Mouse (Mus musculus): Measurements from ENCODE around the gene Irak2. TPM values are rescaled to one million over a fixed set of nuclear protein-coding genes. Genes with fewer than 3 reads are reported as not detected.
"Not testable (repeated sequence)": the region's sequence is repeated elsewhere in the genome, so short reads cannot be mapped to it uniquely, and the experiment has no call there.

Gene Irak2
- total RNA-seq, 2 experiments from 2014 or later, result 13.0 to 14.2 TPM

DNA sequence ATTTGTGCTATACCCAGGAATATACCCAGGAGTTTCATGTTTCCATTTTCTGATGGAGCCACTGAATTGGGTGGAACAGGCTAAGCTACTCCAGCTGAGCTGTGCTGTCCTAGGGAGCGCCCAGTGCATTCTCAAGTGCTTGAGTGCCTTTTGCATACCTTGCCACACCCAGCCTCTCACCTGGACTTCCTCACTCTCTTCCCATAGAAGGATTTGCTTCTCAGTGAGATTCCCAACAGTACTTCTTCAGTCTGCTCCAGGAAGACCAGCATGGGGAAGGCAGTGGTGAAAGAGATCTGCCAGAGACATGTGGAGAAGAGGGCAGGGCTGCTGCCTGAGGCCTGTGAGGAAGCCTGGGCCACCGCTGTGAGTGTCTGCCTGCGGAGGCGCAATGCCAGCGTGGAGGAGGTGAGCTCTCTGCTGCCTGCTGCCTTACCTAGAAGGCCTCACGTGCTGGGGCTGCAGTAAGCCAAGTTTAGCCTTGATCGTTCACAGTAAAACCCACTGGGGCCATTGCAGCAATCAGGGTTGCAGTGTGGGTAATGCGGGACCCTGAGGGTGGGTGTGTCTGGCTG lies 48.4 kb downstream of the Irak2 start:
- intact Hi-C loops (cut with DNase I), result no loop called here
- DNase-seq (ENCODE audit: extremely low spot score in 1 of 2, low spot score in 2 of 2), result no peak

DNA sequence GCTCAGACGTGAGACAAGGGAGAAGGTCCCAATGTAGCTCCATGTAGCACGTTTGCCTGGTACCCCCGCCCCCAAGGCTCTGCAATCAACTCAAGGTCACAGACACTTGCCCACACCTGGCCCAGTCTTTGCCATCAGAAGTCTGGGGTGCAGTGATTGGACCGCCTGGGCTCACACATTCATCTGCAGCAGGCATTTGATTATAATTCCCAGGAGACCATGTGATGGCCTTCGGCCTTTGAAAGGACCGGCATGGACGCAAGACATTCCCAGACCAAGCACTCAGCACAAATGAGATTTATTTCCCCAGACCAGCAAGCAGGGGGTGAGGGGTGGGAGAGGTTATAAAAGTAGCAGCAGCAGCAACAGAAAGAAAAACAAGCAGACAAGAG lies 51.7 kb downstream of the Irak2 start:
- DNase-seq (ENCODE audit: extremely low spot score in 1 of 2, low spot score in 2 of 2), result no peak
- intact Hi-C loops (cut with DNase I), result no loop called here

DNA sequence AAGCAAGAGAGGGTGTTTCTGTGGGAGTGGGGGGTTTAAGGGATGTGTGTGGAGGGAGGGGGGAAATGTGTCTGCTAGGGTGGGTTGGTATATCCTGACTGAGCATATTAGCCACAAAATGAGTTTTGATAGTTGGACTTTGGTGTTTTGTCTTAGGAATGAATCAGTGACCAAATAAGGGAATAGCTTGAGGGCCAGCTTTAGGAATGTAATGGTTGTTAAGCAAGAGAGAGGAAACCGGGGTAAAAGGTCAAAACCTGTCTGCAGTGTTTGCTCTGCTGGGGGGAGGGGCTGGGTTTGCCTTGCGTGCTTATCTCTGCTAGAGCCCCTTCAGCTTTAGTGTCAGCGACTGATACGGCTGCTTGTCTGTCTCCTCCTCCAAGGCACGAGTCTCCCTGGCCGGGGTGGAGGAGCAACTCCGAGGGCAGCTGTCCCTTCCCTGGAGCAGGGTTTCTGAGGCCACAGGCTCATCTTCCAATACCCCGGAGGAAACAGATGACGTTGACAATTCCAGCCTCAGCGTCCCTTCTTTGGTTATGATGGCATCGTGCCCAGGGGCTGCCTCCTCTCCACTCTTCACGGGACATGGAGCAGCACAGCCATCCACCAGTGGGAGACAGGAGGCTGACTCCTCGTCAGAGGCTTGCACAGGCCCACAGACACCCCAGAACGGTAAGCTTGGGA lies 52.3 kb downstream of the Irak2 start:
- DNase-seq (ENCODE audit: extremely low spot score in 1 of 2, low spot score in 2 of 2), result peak in 1 of 2 experiments; percentile 75
- intact Hi-C loops (cut with DNase I), result no loop called here

- intact Hi-C loops (cut with DNase I), result no loop called here
- DNase-seq (ENCODE audit: extremely low spot score in 1 of 2, low spot score in 2 of 2), result no peak
Observed at GRCm38 (mm10) chr6:113691084-113691462, 52.8 kb downstream of the Irak2 start.

- no peak for DNase-seq (ENCODE audit: extremely low spot score in 1 of 2, low spot score in 2 of 2)
- intact Hi-C loops (cut with DNase I), result no loop called here
Observed at GRCm38 (mm10) chr6:113692661-113693133, 54.4 kb downstream of the Irak2 start.

- no peak for DNase-seq (ENCODE audit: extremely low spot score in 1 of 2, low spot score in 2 of 2)
- intact Hi-C loops (cut with DNase I), result no loop called here
Observed at GRCm38 (mm10) chr6:113693377-113693776, 55.1 kb downstream of the Irak2 start.

DNA sequence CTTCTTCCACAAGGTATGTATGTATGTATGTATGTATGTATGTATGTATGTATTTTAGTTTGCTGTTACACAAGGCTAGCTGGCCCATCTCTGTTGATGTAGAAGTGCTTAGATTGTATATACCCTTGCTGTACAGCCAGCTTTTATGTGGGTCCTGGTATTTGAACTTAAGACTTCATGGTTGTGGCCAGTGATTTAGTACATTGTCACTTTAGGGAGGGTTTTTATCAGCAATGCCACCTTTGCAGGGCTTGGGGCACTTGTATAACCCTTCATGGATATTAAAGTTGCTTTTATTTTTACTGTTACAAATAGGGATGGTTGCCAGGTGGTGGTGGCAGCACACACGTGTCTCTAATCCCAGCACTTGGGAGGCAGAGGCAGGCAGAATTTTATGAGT lies 56.9 kb downstream of the Irak2 start:
- intact Hi-C loops (cut with DNase I), result no loop called here

DNA sequence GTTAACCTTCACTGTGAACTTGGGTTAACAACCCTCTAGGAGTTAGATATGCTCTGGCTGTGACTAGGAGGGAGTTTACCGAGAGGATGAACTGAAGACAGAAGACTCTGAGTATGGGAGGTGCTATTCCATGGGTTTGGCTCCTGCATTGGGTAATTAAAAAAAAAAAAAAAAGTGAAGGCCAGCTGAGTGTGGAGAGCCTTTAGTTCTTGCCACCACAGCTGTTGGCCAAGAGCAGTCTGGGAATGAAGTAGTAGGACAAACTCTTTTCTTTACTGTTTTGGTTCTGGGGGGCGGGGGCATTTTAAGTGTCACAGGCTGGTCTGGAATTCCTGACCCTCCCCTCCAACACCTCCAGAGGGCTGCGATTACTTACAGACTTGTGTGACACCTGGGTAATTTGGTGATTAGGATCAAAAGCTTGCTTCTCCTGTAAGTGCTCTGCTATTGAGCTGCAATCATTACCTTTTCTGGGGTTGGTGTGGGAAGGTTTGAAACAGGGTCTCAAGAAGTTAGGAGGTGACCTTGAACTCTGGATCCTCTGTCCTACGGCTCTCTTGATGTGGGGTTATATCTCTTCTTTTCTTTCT lies 57.6 kb downstream of the Irak2 start:
- DNase-seq (ENCODE audit: extremely low spot score in 1 of 2, low spot score in 2 of 2), result no peak
- intact Hi-C loops (cut with DNase I), result loop anchor here (2.0 kb wide), 1 partner anchor 57 kb away; the partner anchor contains the start of gene Irak2

More for the DNA sequence above, 56.9 kb downstream of the Irak2 start:
- no peak for DNase-seq (ENCODE audit: extremely low spot score in 1 of 2, low spot score in 2 of 2)

GRCm38 (mm10) chr6:113696582-113697221 lies 58.4 kb downstream of the Irak2 start, which contains the start of gene Tatdn2:
Gene Tatdn2, plus strand, starts transcription at chr6:113697050.
- intact Hi-C loops (cut with DNase I), result loop anchor here (2.0 kb wide), 1 partner anchor 58 kb away; the partner anchor contains the start of gene Irak2
- DNase-seq (ENCODE audit: extremely low spot score in 1 of 2, low spot score in 2 of 2), result peak; percentile 96 to 98

DNA sequence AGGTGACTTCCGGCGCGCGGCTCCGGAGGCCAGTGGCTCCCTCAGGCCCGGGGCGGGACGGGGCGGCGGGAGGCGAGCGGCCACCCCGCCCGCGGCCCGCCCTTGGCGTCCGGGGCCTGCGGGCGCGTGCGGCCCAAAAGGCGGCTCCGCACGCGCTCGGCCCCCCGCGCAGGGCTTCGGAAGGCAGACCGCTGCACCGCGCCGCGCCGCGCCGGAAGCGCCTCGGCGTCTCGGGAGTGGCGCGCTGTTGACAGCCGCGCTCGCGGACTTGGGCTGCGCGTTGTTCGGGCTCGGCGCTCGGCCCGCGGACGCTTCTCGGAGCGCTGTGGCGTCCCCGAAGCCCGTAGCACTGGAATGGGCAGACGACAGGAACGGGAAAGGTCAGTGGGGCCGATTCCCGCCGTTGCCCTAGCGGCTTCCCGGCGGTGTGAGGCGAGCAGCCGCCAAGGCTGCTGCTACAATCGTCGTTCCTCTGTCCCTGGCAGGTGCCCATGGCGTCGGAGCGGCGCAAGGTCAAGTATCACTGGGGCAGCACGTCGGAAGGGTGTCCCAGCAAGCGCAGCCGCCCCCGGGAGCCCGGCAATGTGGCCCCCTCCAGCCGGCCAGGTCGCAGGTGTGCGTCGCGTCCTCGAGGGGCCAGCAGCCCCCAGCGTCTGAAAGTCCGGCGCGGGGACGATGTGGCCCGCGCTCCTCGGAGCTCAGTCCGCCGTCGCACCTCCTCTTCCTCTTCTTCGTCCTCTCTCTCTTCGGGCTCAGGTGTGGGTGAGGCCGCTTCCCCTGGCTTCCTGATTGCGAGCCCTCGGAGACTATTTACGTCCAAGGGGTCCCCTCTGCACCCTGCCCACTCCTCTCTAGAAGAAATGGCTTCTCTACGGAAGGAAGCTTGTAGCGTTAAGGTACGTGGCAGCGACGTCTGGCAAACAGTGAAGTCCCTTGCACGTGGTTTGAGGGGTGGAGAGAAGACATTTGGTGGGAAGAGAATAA lies 59.2 kb downstream of the Irak2 start:
- intact Hi-C loops (cut with DNase I), result loop anchor here (2.0 kb wide), 1 partner anchor 59 kb away; the partner anchor contains the start of gene Irak2
- DNase-seq (ENCODE audit: extremely low spot score in 1 of 2, low spot score in 2 of 2), result peak in 1 of 2 experiments; percentile 61

DNA sequence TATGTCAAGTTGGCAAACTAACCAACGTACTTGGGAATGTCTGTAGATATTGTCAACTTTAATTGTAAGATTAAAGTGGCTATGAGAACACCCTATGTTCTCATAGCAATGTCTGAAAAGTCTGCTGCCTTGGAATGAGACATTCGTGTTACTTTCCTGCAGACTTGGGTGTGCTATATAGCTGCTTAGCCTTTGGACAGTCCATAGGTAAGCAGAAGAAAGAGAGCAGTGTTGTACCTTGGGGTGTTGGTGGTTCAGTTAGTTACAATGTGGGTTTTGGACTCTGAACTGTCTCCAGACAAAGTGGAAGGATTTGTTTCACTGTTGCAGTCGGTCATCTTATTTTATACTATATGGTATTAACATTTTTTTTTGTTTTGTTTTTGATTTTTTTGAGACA lies 74.5 kb downstream of the Irak2 start:
- DNase-seq (ENCODE audit: extremely low spot score in 1 of 2, low spot score in 2 of 2), result no peak
- intact Hi-C loops (cut with DNase I), result no loop called here

DNA sequence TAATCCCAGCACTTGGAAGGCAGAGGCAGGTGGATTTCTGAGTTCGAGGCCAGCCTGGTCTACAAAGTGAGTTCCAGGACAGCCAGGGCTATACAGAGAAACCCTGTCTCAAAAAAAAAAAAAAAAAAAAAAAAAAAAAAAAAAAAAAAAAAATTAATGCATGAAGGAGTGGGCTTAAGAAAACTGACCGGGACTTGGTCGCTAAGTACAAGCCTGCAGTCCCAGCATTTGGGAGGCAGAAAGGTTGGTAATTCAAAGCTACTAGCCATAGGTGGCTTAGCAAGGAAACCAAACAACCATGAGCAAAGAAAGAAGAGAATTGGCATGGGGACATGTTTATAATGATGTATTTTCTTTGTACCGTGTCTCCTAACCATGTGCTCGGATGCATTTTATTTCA lies 75.1 kb downstream of the Irak2 start:
- intact Hi-C loops (cut with DNase I), result not testable (repeated sequence)

GRCm38 (mm10) chr6:113714276-113714675 lies 76.0 kb downstream of the Irak2 start:
- no peak for DNase-seq (ENCODE audit: extremely low spot score in 1 of 2, low spot score in 2 of 2)
- intact Hi-C loops (cut with DNase I), result no loop called here

More for the DNA sequence above, 75.1 kb downstream of the Irak2 start:
- DNase-seq (ENCODE audit: extremely low spot score in 1 of 2, low spot score in 2 of 2), result not testable (repeated sequence)

GRCm38 (mm10) chr6:113714797-113715196 lies 76.5 kb downstream of the Irak2 start:
- DNase-seq (ENCODE audit: extremely low spot score in 1 of 2, low spot score in 2 of 2), result no peak
- intact Hi-C loops (cut with DNase I), result no loop called here

DNA sequence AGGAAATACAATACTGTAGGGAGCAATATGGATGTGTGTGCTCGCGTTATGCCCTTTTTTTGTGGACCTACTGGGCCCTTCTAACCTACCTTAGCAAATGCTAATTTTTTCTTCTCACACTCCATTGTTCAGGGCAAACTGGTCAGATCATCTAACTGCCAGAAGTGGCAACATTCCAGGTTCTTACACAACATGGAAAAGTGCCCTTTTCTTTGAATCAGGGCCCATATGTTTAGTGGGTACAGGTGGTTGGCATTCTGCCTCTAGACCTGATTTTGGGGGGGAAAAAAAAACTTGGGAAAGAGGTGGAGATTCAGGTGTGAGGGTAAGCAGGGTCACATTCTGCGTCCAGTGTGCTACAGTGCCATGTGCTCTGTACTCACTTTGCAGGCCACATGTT lies 79.3 kb downstream of the Irak2 start:
- intact Hi-C loops (cut with DNase I), result no loop called here
- no peak for DNase-seq (ENCODE audit: extremely low spot score in 1 of 2, low spot score in 2 of 2)

DNA sequence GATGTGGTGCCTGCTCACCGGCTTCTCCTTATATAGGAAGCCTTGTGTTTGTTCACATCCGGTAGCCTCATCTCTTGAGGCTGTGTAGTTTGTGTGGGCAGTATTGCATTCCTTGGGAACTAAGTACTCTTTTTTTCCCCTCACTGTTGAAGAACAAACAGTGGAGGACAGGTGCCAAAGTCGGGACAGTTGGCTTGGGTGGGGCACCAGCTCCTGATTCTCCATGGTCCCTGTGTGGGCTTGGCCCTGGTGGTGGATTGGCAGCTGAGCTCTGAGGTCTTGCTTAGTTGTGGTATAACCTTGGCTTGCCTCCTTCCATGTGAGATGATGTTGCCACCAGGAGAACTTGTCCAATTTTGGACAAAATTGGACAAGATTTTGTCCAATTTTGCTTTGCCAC lies 81.6 kb downstream of the Irak2 start, which contains the start of gene Ghrl:
Ghrl (minus strand) TSS at position 3 of the 400 bp plus-strand sequence.
- no peak for DNase-seq (ENCODE audit: extremely low spot score in 1 of 2, low spot score in 2 of 2)
- intact Hi-C loops (cut with DNase I), result no loop called here

DNA sequence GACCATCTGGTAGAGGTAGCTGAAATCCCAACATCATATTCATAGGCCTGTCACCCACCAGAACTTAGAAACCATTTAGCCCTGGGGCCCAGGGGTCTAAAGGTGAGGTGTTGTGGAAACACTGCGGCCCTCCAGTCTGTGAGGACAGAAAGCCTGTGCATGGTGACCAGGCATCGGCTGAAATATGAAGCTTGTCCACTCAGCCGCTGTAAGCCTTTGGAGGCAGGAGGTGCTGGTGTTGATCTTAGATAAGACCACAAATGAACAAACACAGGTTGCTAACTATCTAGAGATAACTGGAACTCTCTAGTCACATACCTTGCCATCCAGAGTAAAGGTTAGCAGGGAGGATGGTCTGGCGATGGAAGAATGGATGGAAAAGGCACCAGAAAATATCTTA lies 82.8 kb downstream of the Irak2 start:
- no peak for DNase-seq (ENCODE audit: extremely low spot score in 1 of 2, low spot score in 2 of 2)

DNA sequence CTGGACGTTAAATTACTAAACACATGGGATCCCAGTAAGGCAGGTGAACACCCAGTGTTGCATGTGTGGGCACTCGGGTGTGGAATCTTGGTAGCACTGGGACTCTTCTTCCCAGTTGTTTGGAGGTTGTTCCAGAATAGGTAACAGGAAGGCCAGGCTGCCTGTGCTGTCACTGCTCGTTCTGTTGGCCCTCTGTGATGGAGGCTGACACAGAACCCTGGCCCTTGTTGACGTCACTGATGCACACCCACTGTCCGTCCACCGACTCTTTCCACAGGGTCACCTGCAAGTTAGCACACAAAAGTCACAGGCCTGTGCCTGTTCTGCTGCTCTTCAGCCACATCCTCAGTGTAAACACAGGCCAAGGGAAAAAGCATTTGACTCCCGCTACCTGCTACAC lies 89.9 kb downstream of the Irak2 start:
- no peak for DNase-seq (ENCODE audit: extremely low spot score in 1 of 2, low spot score in 2 of 2)
- intact Hi-C loops (cut with DNase I), result no loop called here

More for the DNA sequence above, 82.8 kb downstream of the Irak2 start:
- intact Hi-C loops (cut with DNase I), result no loop called here
